Mouse (Mus musculus) heart, adult 8-10 months (tissue): ENCODE data around the gene Ica1l. TPM values are rescaled to one million over a fixed set of nuclear protein-coding genes. Genes with fewer than 3 reads are reported as not detected.
"Not testable (repeated sequence)": the region's sequence is repeated elsewhere in the genome, so short reads cannot be mapped to it uniquely, and the experiment has no call there.

Experiments
- DNase-seq: peaks from one replicate; pipeline ENCODE4 v3.0.0; 2022; ENCODE audit warnings: low spot score
- total RNA-seq, 4 experiments: library from RNA; stranded (reverse); gene quantifications; 2 replicates each; pipeline ENCODE4 v1.2.4; 2022

Ica1l gene
- total RNA-seq = under 1 TPM; 0.23 to 0.78 (median 0.53) TPM

- peak; percentile 13 for DNase-seq
Measured at GRCm38 (mm10) chr1:60042796-60043469, at the start of gene Ica1l. TSS of gene Ica1l (minus strand) at chr1:60043184.

- DNase-seq = no peak
Measured at GRCm38 (mm10) chr1:60076411-60076810, 33.4 kb upstream of the Ica1l start.

GRCm38 (mm10) chr1:60075590-60075989, 32.6 kb upstream of the Ica1l start:
- DNase-seq = no peak

GRCm38 (mm10) chr1:60074935-60075334, 32.0 kb upstream of the Ica1l start:
- no peak for DNase-seq

GRCm38 (mm10) chr1:60070725-60071124, 27.7 kb upstream of the Ica1l start:
- DNase-seq = not testable (repeated sequence)

GRCm38 (mm10) chr1:60056310-60056709, 13.3 kb upstream of the Ica1l start:
- no peak for DNase-seq

- no peak for DNase-seq
Measured at GRCm38 (mm10) chr1:60054659-60055058, 11.7 kb upstream of the Ica1l start.

GRCm38 (mm10) chr1:60047481-60047880, 4.5 kb upstream of the Ica1l start:
- DNase-seq = not testable (repeated sequence)

GRCm38 (mm10) chr1:60044595-60044994, 1.6 kb upstream of the Ica1l start:
- DNase-seq = no peak

GRCm38 (mm10) chr1:60042398-60042795, 587 bp downstream of the Ica1l start:
- DNase-seq = no peak

GRCm38 (mm10) chr1:60035044-60035443, 7.9 kb downstream of the Ica1l start:
- no peak for DNase-seq

GRCm38 (mm10) chr1:60017031-60017469, 25.9 kb downstream of the Ica1l start:
- DNase-seq = no peak

- peak; percentile 49 for DNase-seq
Measured at GRCm38 (mm10) chr1:60016136-60016611, 26.8 kb downstream of the Ica1l start.

GRCm38 (mm10) chr1:60015511-60015910, 27.5 kb downstream of the Ica1l start:
- no peak for DNase-seq

GRCm38 (mm10) chr1:60013779-60014178, 29.2 kb downstream of the Ica1l start:
- DNase-seq = no peak

GRCm38 (mm10) chr1:60008743-60009142, 34.2 kb downstream of the Ica1l start:
- DNase-seq = no peak

GRCm38 (mm10) chr1:60007337-60007736, 35.6 kb downstream of the Ica1l start:
- DNase-seq = no peak

GRCm38 (mm10) chr1:60000319-60000718, 42.7 kb downstream of the Ica1l start:
- DNase-seq = peak; percentile 49

- DNase-seq = no peak
Measured at GRCm38 (mm10) chr1:59997352-59997751, 45.6 kb downstream of the Ica1l start.

- no peak for DNase-seq
Measured at GRCm38 (mm10) chr1:59995646-59996045, 47.3 kb downstream of the Ica1l start.

GRCm38 (mm10) chr1:59987399-59988040, 55.5 kb downstream of the Ica1l start:
- DNase-seq = no peak

- DNase-seq = no peak
Measured at GRCm38 (mm10) chr1:59986626-59987025, 56.4 kb downstream of the Ica1l start.

- DNase-seq = peak; percentile 28
Measured at GRCm38 (mm10) chr1:59967291-59967690, 75.7 kb downstream of the Ica1l start.
